Comparison of ENCODE assay signal across 27 mouse cellular contexts in genomic region chr17:23730441-23730840, GRCm38 (mm10). TPM values are rescaled to one million over a fixed set of nuclear protein-coding genes. Genes with fewer than 3 reads are reported as not detected.
"Had no signal": no experiment of that assay in that cellular context is flagged by ENCODE, and none has a peak within 500 bp of the region (broad histone marks: within the 10 kb centered on the region; RNA-seq: fewer than 3 reads in every experiment).

No protein-coding gene starts in this region.

- ATAC-seq: hindbrain, postnatal 0 days; intestine, embryonic 16.5 days; liver, embryonic 12.5 days had no signal

- DNase-seq: gastrocnemius, postnatal 14 days; gastrocnemius, postnatal 36 days; heart, adult 11 months; heart, adult 2 months; heart, postnatal 10 days; kidney, adult 11 months; kidney, adult 2 months; kidney, adult 9 months; kidney, postnatal 14 days; kidney, postnatal 36 days; layer of hippocampus, adult 9-11 months; layer of hippocampus, postnatal 36 days; left cerebral cortex, postnatal 4 days had no signal

- H3K36me3 ChIP-seq: hindbrain, embryonic 15.5 days had no signal

- H3K9me3 ChIP-seq: hindbrain, embryonic 13.5 days; hindbrain, embryonic 15.5 days; kidney, embryonic 15.5 days; limb, embryonic 13.5 days; limb, embryonic 15.5 days; liver, embryonic 12.5 days had no signal

- H3K27me3 ChIP-seq: hindbrain, embryonic 13.5 days; hindbrain, embryonic 15.5 days; kidney, embryonic 15.5 days; limb, embryonic 13.5 days; limb, embryonic 15.5 days; liver, embryonic 12.5 days had no signal

- H3K4me3 ChIP-seq: heart, adult 2 months; hindbrain, embryonic 13.5 days; hindbrain, embryonic 15.5 days; kidney, embryonic 15.5 days; limb, embryonic 13.5 days; limb, embryonic 15.5 days; liver, embryonic 12.5 days had no signal

- H3K27ac ChIP-seq: heart, adult 2 months; hindbrain, embryonic 13.5 days; hindbrain, embryonic 15.5 days; hindbrain, postnatal 0 days; kidney, embryonic 15.5 days; kidney, postnatal 0 days; limb, embryonic 13.5 days; limb, embryonic 15.5 days; liver, embryonic 12.5 days; liver, embryonic 14.5 days had no signal

- H3K9ac ChIP-seq: hindbrain, embryonic 13.5 days; hindbrain, embryonic 15.5 days; kidney, embryonic 15.5 days; limb, embryonic 13.5 days; limb, embryonic 15.5 days; liver, embryonic 12.5 days; liver, embryonic 14.5 days had no signal

- H3K4me2 ChIP-seq: heart, embryonic 11.5 days; hindbrain, embryonic 13.5 days; hindbrain, embryonic 15.5 days; kidney, embryonic 15.5 days; limb, embryonic 13.5 days; limb, embryonic 15.5 days; liver, embryonic 12.5 days had no signal

RNA-seq across cellular contexts. Expression of gene 1520401A03Rik, which starts 7.9 kb away (rescaled TPM):
- polyA plus RNA-seq: heart, adult 2 months; heart, embryonic 14.5 days; heart, embryonic 16.5 days; intestine, embryonic 16.5 days; kidney, adult 2 months; liver, adult 2 months had no signal

RNA-seq across cellular contexts. Expression of gene Kremen2, which starts 15.2 kb away (rescaled TPM):
- polyA plus RNA-seq: heart, embryonic 14.5 days had no signal
